Mouse (Mus musculus) splenic B cell, adult 2 months (primary cell): ENCODE results near the gene Rpp25l.
"Not testable (repeated sequence)": the region's sequence is repeated elsewhere in the genome, so short reads cannot be mapped to it uniquely, and the experiment has no call there.

Experiments
- DNase-seq: peaks from one replicate; pipeline ENCODE4 v3.0.0-alpha.2; 2011; ENCODE audit warnings: low read depth, low spot score
- H3K27me3 ChIP-seq: 2 replicates; pipeline ENCODE4 v1.6.1; 2012; ENCODE audit warnings: mild to moderate bottlenecking, low read length, moderate library complexity, mixed read lengths; ENCODE audit not compliant: control insufficient read depth, poor library complexity, insufficient read depth, severe bottlenecking
- H3K36me3 ChIP-seq: 2 replicates; pipeline ENCODE4 v1.6.1; 2012; ENCODE audit warnings: mild to moderate bottlenecking, low read length, moderate library complexity, mixed read lengths; ENCODE audit not compliant: control insufficient read depth, poor library complexity, insufficient read depth, severe bottlenecking

Gene Rpp25l

DNA sequence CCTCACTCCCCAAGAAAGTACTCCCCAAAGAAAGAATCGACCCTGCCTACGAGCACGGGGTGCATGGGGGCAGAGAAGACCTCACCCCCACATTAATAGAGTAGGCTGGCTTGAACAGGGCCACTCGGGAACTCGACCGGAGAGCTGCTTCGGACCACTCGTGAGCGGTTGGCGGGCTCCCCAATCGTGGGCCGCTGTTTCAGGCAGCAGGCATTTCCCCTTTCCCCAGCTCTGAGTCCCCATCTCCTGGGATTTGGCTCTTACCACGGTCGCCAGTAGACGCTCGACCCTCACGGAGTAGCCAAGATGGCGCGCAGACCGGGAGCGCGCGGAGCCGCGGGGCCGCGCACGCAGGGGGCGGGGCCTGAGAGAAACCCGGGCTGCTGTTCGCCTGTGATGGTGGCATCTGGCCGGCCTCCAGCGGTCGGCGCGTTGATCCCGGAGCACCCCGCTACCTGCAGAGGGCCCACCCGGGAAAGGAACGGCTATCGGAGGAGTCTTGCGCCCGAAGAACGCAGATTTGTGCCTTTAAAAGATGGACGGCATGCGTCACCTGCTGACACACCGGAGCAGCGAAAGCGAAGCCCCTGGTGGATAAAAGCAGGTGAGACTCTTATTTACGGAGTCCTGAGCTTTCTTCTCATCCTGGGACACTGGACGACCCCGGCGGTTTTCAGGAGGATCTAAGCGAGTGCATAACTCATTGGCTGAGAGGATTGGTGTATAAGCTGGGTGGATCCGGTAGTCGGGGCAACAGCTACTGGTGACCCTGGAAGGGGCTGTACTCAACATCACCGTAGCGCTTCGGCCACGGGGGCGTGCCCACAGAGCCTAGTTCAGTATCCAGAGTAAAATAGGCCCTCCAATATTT is at the start of gene Rpp25l:
Gene Rpp25l, minus strand, starts transcription at position 338 of the 871 bp plus-strand sequence.
- no peaks in the 10 kb centered on the region for H3K27me3 ChIP-seq
- H3K36me3 ChIP-seq, result peaks cover 3% of the 10 kb centered on the region; the same call in 1 of the 2 replicates
- peak; percentile 82 for DNase-seq

DNA sequence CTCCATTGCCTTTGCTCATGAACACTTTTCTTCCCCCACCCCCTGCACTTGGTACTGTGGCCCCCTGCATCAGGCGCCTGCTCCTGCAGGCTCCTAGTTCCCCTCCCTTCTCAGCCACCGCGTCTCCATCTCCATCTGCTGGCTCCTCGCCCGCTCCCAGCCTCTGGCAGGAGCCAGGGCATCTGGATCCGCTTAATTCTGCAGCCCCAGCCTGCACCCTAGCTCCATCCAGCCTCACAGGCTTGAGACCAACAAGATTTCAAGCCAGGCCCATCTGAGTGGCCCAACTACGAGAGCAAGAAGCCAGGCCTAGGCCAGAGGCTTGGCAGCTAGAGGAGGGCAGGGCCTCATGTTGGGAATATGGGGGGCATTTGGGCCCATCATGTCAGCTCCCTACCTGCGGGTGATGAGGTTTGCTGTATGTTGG is 49.4 kb upstream of the Rpp25l start:
- DNase-seq, H3K27me3 ChIP-seq, H3K36me3 ChIP-seq: not testable (repeated sequence)

DNA sequence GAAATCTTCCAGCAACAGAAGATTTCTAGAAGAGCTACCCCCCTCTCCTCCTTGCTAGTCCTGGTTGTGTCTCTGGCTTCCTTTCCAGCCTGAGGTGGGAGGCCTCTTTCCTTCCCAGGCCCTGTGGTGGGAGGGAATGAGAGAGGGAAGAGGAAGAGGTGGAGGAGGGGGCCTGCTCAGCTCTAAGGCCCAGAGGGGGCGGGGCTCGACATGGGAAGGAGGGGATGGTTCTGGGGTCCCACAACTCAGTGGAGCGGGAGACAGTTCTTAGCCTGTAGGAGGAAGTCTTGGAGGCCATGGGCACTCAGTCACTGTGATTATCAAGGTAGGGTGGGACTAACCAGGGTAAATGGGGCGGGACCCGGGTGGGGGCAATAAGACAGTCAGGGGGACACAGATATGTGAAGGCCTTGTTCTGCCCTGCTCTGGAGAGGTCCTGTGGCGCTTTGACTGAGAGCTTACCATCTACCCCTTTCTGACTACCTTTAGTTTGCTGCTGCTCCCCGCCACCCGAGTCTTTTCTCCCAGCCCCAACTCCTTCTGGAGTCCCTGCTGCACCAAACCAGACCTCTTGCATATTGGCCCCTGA is 48.9 kb upstream of the Rpp25l start:
- Histone ChIP-seq H3K27me3 (no peaks in the 10 kb centered on the region), H3K36me3 (peaks cover 3% of the 10 kb centered on the region)
- no peak for DNase-seq

DNA sequence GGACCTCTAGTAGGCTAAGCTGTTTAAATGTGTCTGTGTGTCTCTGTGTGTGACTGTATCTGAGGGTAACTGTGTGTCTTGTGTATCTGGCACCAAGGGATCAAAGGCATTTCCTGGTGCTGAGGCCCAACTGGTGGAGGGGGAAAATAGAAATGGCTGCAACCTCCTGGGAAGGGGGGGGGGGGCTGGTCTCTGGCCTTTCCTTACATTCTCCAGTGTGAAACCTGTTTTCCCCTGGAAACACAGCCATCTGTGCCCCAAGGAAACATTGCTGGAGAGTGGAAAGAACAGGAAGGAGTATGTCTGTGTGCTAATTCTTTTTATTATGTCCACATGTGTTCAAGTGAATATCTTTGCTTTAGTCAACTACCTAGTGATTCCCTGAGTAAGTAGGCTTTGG is 48.3 kb upstream of the Rpp25l start:
- Histone ChIP-seq H3K27me3 (no peaks in the 10 kb centered on the region), H3K36me3 (peaks cover 3% of the 10 kb centered on the region)
- no peak for DNase-seq

DNA sequence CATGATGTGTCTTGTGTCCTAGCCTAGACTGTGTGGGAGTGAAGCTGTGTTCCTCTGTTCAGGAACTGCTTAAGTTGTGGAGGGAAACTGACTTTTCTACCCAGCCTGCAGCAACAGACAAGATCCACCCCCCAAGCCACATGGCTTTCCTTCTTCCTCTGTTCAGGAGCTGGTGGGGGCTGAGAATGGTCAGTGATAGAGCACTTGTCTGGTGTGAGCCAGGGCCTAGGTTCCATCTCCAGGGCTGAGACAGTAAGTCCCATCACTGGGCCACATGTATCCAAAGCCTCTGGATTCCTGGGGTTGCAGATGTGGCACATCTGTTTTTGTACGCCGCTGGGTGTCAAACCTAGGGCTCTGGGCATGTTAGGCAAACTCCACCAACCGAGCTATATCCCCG is 47.6 kb upstream of the Rpp25l start:
- no peaks in the 10 kb centered on the region for H3K27me3 ChIP-seq
- DNase-seq, result no peak
- H3K36me3 ChIP-seq, result peaks cover 3% of the 10 kb centered on the region

DNA sequence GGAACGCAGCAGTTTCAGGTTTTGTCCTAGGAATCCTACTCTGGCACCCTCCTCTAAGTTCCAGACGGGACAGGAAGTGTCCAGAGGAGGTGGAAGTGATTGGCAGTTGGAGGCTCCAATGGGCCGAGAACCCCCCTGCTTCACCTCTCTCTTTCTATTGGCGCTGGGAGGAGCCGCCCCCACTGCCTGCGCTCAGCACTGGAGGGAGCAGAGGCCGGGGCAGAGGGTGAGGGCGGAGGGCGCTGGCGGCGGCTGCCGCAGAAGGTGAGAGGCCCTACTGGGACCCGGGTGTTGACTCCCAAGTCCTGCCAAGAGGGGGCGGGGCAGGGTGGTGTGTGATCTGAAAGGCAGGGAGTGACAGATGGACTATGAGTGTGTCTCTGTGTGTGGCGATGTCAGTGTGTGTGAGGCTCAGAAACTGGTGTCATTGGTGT is 47.0 kb upstream of the Rpp25l start:
- Histone ChIP-seq H3K36me3 (peaks cover 3% of the 10 kb centered on the region), H3K27me3 (no peaks in the 10 kb centered on the region)
- DNase-seq, result peak; percentile 23

DNA sequence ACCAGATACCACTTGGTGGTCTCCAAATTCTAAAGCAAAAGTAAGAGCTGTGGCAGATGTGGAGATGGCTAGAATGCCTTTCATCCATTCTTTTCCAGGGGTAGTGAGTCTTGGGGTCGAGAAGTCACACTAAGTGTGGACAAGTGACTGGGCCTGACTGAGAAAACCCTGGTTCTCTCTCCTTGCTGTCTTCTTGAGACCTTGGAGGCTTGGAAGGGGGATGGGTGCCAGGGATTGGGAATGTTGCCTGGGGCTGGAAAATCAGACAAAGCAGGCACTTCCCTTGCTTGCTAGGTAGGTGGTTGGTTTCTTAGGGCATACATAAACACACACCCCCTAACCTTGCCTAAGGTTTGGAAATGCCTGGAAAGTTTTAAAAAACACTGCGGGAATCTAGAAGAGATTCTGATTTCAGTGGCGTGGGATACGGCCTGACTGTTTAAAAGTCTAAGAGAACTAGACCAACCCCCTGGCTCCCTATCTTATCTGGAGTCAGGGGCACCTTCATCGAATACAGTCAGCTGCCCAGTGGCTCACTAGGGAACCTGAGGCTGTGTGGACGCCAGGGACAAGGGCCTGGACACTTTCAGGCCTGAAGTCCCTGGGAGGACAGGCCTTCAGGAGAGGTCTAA is 46.4 kb upstream of the Rpp25l start:
- peaks cover 3% of the 10 kb centered on the region for H3K36me3 ChIP-seq
- no peak for DNase-seq
- H3K27me3 ChIP-seq, result no peaks in the 10 kb centered on the region

DNA sequence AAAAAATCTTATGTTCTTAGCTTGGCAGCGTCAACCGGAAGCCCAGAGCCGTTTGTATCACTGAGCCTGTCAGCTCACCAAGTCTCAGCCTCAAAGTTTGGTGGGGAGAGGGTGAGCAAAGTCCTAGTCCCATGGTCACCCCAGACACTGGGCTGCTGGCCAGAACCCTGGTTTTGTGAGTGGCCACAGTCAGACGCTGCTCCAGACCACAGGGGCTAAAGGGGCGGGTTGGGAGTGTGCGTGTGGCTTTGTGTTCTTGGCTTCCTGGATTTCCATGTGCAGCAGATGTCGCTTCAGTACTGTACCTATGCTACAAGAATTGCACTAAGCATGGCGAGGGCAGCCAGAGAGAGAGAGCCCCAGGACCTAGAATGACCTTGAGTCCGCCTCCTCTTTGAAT is 45.9 kb upstream of the Rpp25l start:
- H3K36me3 ChIP-seq, result peaks cover 3% of the 10 kb centered on the region
- no peaks in the 10 kb centered on the region for H3K27me3 ChIP-seq
- DNase-seq, result no peak

DNA sequence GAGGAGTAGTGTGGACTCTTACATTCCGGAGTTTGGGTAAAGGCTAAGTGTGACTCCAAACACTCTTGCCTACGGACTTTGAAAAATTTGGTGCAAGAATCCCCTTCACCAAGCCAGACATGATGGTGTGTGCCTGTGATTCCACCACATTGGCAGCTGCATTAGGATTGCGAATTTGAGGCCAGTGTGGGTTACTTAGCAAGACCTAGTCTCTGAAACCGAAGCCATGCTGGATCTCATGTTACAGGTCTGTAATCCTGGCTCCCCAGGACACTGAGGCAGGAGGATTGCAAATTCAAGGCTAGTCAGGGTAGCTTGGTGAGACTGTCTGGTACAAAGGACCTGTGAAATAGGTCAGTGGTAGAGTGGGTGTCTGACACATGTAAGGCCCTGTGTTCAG is 45.4 kb upstream of the Rpp25l start:
- Histone ChIP-seq H3K27me3 (no peaks in the 10 kb centered on the region), H3K36me3 (peaks cover 3% of the 10 kb centered on the region)

DNA sequence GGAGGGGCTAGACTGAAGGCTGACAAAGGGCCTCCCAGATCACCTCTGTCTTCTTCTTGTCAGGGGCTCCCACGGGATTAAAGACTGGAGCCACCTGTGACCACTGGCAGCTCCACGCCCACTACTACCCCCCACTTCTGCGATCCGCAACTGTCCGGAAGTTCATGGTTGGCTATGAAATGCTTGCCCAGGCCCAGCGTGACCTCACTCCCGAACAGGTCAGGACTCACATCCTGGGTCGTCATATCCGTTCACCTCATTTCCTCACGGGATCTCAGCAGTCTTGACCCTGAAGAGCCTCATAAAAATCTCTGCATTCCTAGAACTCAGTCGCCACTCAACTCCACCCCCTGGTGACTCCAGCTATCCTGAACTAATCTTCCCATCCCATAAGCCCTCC is 44.7 kb upstream of the Rpp25l start:
- no peak for DNase-seq
- H3K36me3 ChIP-seq, result peaks cover 3% of the 10 kb centered on the region
- no peaks in the 10 kb centered on the region for H3K27me3 ChIP-seq

More for the DNA sequence above, 45.4 kb upstream of the Rpp25l start:
- DNase-seq, result no peak

DNA sequence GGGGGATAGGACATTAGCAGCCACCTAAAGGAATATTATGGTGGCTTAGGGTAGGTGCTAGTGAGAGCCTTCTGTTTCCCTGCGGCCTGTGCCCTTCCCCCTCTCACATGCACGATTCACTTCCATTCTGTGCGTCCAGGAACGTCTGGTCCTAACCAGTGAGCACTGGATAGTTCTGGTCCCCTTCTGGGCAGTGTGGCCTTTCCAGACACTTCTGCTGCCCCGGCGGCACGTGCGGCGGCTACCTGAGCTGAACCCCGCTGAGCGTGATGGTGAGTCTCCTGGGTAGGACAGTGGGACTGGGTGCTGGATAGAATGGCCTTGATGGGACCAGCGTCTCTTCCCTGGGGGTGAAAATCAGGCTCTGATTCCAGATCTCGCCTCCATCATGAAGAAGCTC is 44.0 kb upstream of the Rpp25l start:
- no peaks in the 10 kb centered on the region for H3K27me3 ChIP-seq
- peaks cover 3% of the 10 kb centered on the region for H3K36me3 ChIP-seq
- no peak for DNase-seq

DNA sequence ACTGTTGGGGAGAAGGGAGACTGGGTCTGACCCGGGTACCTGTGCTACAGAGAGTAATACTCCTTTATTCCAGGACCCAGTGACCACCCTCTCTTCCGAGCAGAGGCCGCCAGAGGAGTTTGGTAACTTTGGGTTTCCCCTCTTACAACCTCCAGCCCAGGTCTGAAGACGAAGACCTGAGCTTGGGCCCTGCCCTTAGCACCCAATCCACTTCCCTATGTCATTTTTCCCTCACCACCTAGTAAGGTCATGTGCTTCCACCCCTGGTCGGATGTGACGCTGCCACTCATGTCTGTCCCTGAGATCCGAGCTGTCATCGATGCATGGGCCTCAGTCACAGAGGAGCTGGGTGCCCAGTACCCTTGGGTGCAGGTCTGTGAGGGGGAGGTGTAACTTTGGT is 43.1 kb upstream of the Rpp25l start:
- peaks cover 3% of the 10 kb centered on the region for H3K36me3 ChIP-seq
- peak; percentile 13 for DNase-seq
- H3K27me3 ChIP-seq, result no peaks in the 10 kb centered on the region

DNA sequence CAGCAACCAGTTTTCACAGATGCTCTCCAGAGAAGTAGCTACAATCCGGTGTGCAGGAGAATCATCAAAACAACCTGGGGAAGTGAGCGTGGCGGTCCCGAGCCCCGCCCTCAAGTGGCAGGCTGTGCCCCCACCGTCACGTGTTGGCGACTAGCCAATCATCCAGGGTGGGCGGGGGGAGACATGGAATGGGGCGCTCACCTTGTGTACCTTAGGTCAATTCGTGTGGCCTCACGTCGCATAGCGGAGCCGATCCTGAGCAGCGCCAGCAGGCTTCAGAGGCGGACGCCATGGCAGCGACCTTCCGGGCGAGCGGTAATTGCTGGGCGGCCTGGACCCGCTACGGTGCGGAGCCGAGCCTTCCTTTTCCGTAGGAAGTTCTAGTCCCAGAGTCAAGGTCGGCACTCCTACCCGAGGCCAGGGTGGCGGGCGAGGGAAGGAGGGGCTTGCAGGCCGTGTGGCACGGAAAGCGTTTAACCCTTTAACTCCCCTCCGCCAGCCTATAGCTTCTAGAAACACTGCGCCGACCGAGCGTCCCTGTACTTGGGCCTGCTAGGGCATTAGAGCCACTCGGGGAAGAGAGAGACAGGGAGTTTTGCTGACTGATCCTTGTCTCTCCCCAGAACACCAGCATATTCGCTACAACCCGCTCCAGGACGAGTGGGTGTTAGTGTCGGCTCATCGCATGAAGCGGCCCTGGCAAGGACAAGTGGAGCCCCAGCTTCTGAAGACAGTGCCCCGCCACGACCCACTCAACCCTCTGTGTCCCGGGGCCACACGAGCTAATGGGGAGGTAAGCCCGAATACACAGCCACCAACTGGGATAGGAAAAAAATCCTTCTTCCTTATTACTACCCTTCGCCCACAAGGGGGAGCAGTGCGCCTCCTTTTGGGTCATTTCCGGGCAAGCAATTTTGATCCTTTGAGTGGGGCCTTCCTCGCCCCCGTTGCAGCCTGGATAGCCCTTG is 42.3 kb upstream of the Rpp25l start, which contains the start of gene Sigmar1:
Gene Sigmar1, minus strand, starts transcription at position 820 of the 968 bp plus-strand sequence.
- Histone ChIP-seq H3K27me3 (no peaks in the 10 kb centered on the region), H3K36me3 (peaks cover 3% of the 10 kb centered on the region)
- peak; percentile 93 for DNase-seq

DNA sequence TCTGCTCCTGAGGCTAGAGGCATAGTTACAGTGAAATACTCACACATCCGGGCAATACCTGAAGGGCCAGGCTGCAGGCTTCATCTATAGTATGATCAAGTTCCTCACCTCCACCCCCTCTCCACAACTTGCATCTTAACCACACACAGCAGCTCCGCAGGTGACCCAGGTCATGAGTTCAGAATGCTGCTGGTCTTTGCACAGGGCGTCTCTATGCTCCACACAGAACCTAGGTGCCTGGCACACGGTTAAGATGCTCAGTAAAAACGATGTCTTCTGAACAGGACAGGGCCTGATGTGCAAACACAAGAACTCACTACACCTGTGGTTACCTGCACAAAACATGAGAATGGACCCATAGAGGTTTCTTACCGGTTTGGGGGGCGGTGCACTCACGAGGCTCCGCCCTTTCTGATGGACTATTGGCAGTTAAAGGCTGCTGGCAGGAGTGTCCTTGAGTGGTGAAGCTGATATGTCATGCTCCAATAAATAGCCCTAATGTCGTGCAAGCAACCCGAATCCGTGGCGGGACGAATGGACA is 41.5 kb upstream of the Rpp25l start, which contains the start of gene Galt:
Gene Galt, plus strand, starts transcription at position 432 of the 541 bp plus-strand sequence.
- Histone ChIP-seq H3K27me3 (no peaks in the 10 kb centered on the region), H3K36me3 (peaks cover 3% of the 10 kb centered on the region)
- no peak for DNase-seq
